Mouse (Mus musculus) kidney, embryonic 14.5 days (tissue): ENCODE measurements around the gene Ostc. TPM values are rescaled to one million over a fixed set of nuclear protein-coding genes. Genes with fewer than 3 reads are reported as not detected.

Experiments
- ATAC-seq: fragments of 200-750 bp; cut with Nextera tagmentation; 2 replicates; pipeline ENCODE4 v1.8.0; 2017; ENCODE audit warnings: moderate number of reproducible peaks, mild to moderate bottlenecking, moderate TSS enrichment, moderate library complexity; ENCODE audit not compliant: low FRiP score, low TSS enrichment
- H3K27ac ChIP-seq: fragments of 300-500 bp; sonication (generic); 2 replicates; pipeline ENCODE4 v1.5.1; 2014; ENCODE audit warnings: low read depth, mild to moderate bottlenecking, low read length, moderate library complexity, mixed read lengths
- H3K27me3 ChIP-seq: fragments of 300-500 bp; sonication (generic); 2 replicates; pipeline ENCODE4 v1.6.1; 2014; ENCODE audit warnings: mild to moderate bottlenecking, low read length; ENCODE audit not compliant: control insufficient read depth, insufficient read depth
- H3K36me3 ChIP-seq: fragments of 300-500 bp; sonication (generic); 2 replicates; pipeline ENCODE4 v1.6.1; 2014; ENCODE audit warnings: low read length, mixed read lengths; ENCODE audit not compliant: control insufficient read depth, insufficient read depth
- H3K4me1 ChIP-seq: fragments of 300-500 bp; sonication (generic); 2 replicates; pipeline ENCODE4 v1.6.1; 2014; ENCODE audit warnings: low read length, mixed read lengths; ENCODE audit not compliant: control insufficient read depth, insufficient read depth
- H3K4me2 ChIP-seq: fragments of 300-500 bp; sonication (generic); replicated peaks from 2 replicates; pipeline ENCODE4 v1.6.1; 2014; ENCODE audit warnings: low read depth, mild to moderate bottlenecking, low read length
- H3K4me3 ChIP-seq: fragments of 300-500 bp; sonication (generic); 2 replicates; pipeline ENCODE4 v1.5.1; 2014; ENCODE audit warnings: mild to moderate bottlenecking, low read length
- H3K9ac ChIP-seq: fragments of 300-500 bp; sonication (generic); 2 replicates; pipeline ENCODE4 v1.6.1; 2014; ENCODE audit warnings: low read depth, mild to moderate bottlenecking, low read length, moderate library complexity
- H3K9me3 ChIP-seq: fragments of 300-500 bp; sonication (generic); 2 replicates; pipeline ENCODE4 v1.6.1; 2016; ENCODE audit warnings: low read length; ENCODE audit not compliant: control insufficient read depth
- WGBS: fragments of 180-500 bp; shearing (Covaris S2); extraction: QIAGEN DNeasy Blood & Tissue Kit; methylation state at CpG from one replicate; pipeline ENCODE4 v1.1.7; 2014; 5-methylcytosine and 5-hydroxymethylcytosine counted together
- polyA plus RNA-seq: library from polyadenylated mRNA; unstranded; fragments of >200 nt; fragmentation: Nextera tagmentation; extraction: Ambion mirVana; gene quantifications from 2 replicates; pipeline ENCODE4 v1.2.1, GENCODE M21; 2014

Gene Ostc
- polyA plus RNA-seq, 1 experiment from 2014 or later, result 386 TPM

- Histone ChIP-seq H3K9me3 (no peaks in the 10 kb centered on the region), H3K4me2 (no peak overlapping the region), H3K4me1 (no peaks in the 10 kb centered on the region), H3K9ac (no peak overlapping the region), H3K36me3 (no peaks in the 10 kb centered on the region), H3K27ac (no peak overlapping the region), H3K4me3 (no peak overlapping the region), H3K27me3 (no peaks in the 10 kb centered on the region)
- 74% methylated on average over 2 of the region's 2 CpGs for WGBS
- no peak for ATAC-seq
Measured at GRCm38 (mm10) chr3:130681226-130681625, 28.0 kb downstream of the Ostc start.

GRCm38 (mm10) chr3:130677671-130678460, 31.4 kb downstream of the Ostc start:
- no peak overlapping the region for H3K27ac ChIP-seq
- no peak for ATAC-seq
- H3K4me1 ChIP-seq, result no peaks in the 10 kb centered on the region
- no peaks in the 10 kb centered on the region for H3K36me3 ChIP-seq
- no peak overlapping the region for H3K4me2 ChIP-seq
- no peaks in the 10 kb centered on the region for H3K9me3 ChIP-seq
- no peaks in the 10 kb centered on the region for H3K27me3 ChIP-seq
- no peak overlapping the region for H3K4me3 ChIP-seq
- H3K9ac ChIP-seq, result no peak overlapping the region
- 93% methylated on average over 19 of the region's 19 CpGs for WGBS

- no peaks in the 10 kb centered on the region for H3K36me3 ChIP-seq
- no peak overlapping the region for H3K4me2 ChIP-seq
- no peak overlapping the region for H3K9ac ChIP-seq
- 71% methylated on average over 14 of the region's 14 CpGs for WGBS
- no peaks in the 10 kb centered on the region for H3K9me3 ChIP-seq
- H3K4me1 ChIP-seq, result no peaks in the 10 kb centered on the region
- ATAC-seq, result no peak
- no peak overlapping the region for H3K27ac ChIP-seq
- H3K27me3 ChIP-seq, result no peaks in the 10 kb centered on the region
- no peak overlapping the region for H3K4me3 ChIP-seq
Measured at GRCm38 (mm10) chr3:130671291-130671690, 38.0 kb downstream of the Ostc start.

- Histone ChIP-seq H3K4me2 (no peak overlapping the region), H3K27me3 (no peaks in the 10 kb centered on the region), H3K4me3 (no peak overlapping the region), H3K9ac (no peak overlapping the region), H3K36me3 (no peaks in the 10 kb centered on the region), H3K27ac (no peak overlapping the region), H3K4me1 (no peaks in the 10 kb centered on the region), H3K9me3 (no peaks in the 10 kb centered on the region)
- WGBS, result 92% methylated on average over 3 of the region's 3 CpGs
- no peak for ATAC-seq
Measured at GRCm38 (mm10) chr3:130662496-130662895, 46.7 kb downstream of the Ostc start.

- Histone ChIP-seq H3K27me3 (no peaks in the 10 kb centered on the region), H3K9ac (no peak overlapping the region), H3K4me1 (no peaks in the 10 kb centered on the region), H3K27ac (no peak overlapping the region), H3K4me3 (no peak overlapping the region), H3K9me3 (no peaks in the 10 kb centered on the region), H3K4me2 (no peak overlapping the region), H3K36me3 (no peaks in the 10 kb centered on the region)
- WGBS, result 65% methylated on average over 6 of the region's 6 CpGs
- ATAC-seq, result no peak
Measured at GRCm38 (mm10) chr3:130660619-130661018, 48.6 kb downstream of the Ostc start.

GRCm38 (mm10) chr3:130649569-130649968, 59.7 kb downstream of the Ostc start:
- WGBS, result 49% methylated on average over 6 of the region's 6 CpGs
- no peaks in the 10 kb centered on the region for H3K27me3 ChIP-seq
- no peaks in the 10 kb centered on the region for H3K4me1 ChIP-seq
- no peak overlapping the region for H3K9ac ChIP-seq
- H3K36me3 ChIP-seq, result no peaks in the 10 kb centered on the region
- no peak overlapping the region for H3K4me3 ChIP-seq
- ATAC-seq, result no peak
- H3K9me3 ChIP-seq, result no peaks in the 10 kb centered on the region
- H3K4me2 ChIP-seq, result no peak overlapping the region
- H3K27ac ChIP-seq, result no peak overlapping the region

- Histone ChIP-seq H3K27ac (no peak overlapping the region), H3K4me2 (no peak overlapping the region), H3K9ac (no peak overlapping the region), H3K36me3 (no peaks in the 10 kb centered on the region), H3K4me3 (no peak overlapping the region), H3K27me3 (no peaks in the 10 kb centered on the region), H3K4me1 (no peaks in the 10 kb centered on the region), H3K9me3 (no peaks in the 10 kb centered on the region)
- ATAC-seq, result no peak
- WGBS, result 78% methylated on average over 11 of the region's 11 CpGs
Measured at GRCm38 (mm10) chr3:130646110-130646810, 63.0 kb downstream of the Ostc start.

Other genes with a start within 250 kb of the Ostc start
- 0.23 TPM in 1 of 2 replicates, not detected in the other for gene Etnppl, start 92.0 kb downstream of the Ostc start, polyA plus RNA-seq
- 1,007 and 1,462 TPM in 2 replicates for gene Rpl34, start 21.0 kb upstream of the Ostc start, polyA plus RNA-seq